Mouse (Mus musculus): ENCODE data around the gene Leng8. TPM values are rescaled to one million over a fixed set of nuclear protein-coding genes. Genes with fewer than 3 reads are reported as not detected.

Leng8 gene
- polyA plus RNA-seq, 1 experiment from 2014 or later, result 77.0 TPM

DNA sequence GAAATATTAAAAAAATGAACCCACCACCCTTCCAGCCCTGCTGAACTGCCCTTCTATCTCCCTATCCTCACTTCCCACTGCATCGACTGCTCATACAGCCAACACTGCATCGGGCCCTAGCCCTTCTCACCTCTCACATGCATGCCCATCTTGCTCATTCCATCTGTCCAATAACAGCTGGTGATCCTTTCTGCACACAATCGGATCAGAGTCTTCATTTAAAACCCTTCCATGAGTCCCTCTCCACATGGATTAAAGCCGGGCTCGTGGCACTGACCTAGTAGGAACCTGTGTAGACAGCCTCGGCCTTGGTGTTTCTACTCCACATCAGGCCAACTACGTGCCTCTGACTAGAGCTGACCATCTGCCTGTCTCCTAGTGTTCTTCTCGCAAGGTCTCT lies 4.9 kb upstream of the Leng8 start:
- H3K36me3 ChIP-seq, result peaks cover 46% of the 10 kb centered on the region
- no peak for ATAC-seq (ENCODE audit: low FRiP score)
- H3K9me3 ChIP-seq, result no peaks in the 10 kb centered on the region
- no peak overlapping the region for H3K4me2 ChIP-seq
- H3K27me3 ChIP-seq, result no peaks in the 10 kb centered on the region
- peak overlapping the region; percentile 60 for H3K9ac ChIP-seq
- peaks cover 53% of the 10 kb centered on the region for H3K4me1 ChIP-seq (replicated peaks)
- H3K4me3 ChIP-seq, result no peak overlapping the region
- WGBS, result 91% methylated on average over 8 of the region's 8 CpGs
- peak overlapping the region; percentile 83 for H3K27ac ChIP-seq

DNA sequence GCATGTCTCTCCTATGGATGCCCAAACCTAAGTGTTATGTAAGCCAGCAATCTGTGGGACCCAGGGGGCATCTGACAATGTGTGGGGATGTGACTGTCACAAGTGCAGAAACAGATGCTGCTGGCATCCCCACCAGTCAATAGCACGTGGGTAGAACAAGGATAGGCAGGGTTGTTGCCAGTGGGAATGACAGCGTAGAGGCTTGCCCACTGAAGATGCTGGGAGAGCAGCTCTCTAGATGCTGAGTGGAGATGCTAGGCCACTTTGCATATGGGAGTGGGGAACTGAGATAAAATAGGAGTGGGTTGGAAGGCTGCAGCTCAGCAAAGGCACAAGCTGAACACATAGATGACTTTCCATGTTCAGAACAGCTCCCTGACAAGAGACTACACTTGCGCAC lies 4.3 kb upstream of the Leng8 start:
- 93% methylated on average over 3 of the region's 3 CpGs for WGBS
- H3K27ac ChIP-seq, result 0 out of 2 replicates have a peak overlapping the region, but pooled peaks have one; percentile 23

DNA sequence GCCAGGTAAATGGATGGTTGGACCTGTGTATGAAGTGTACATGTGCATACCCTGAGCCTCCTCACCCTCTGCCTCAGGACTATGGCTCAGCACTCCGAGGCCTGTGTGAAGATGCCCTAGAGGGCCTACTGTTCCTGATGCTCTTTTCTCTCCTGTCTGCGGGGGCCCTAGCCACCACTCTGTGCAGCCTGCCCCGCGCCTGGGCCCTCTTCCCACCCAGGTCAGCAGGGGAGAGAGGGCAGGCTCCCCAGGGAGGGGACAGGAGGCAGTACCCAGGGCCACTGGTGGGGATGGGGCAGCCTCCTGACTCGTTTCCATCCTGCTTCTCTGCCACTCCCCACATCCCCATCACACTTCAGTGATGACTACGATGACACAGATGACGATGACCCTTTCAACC lies 3.8 kb upstream of the Leng8 start:
- peaks cover 36% of the 10 kb centered on the region for H3K36me3 ChIP-seq
- no peaks in the 10 kb centered on the region for H3K27me3 ChIP-seq
- H3K4me1 ChIP-seq (replicated peaks), result peaks cover 52% of the 10 kb centered on the region
- H3K27ac ChIP-seq, result 0 out of 2 replicates have a peak overlapping the region, but pooled peaks have one; percentile 23
- peak overlapping the region; percentile 60 for H3K9ac ChIP-seq
- ATAC-seq (ENCODE audit: low FRiP score), result no peak
- WGBS, result 85% methylated on average over 7 of the region's 7 CpGs
- no peak overlapping the region for H3K4me3 ChIP-seq
- no peaks in the 10 kb centered on the region for H3K9me3 ChIP-seq
- no peak overlapping the region for H3K4me2 ChIP-seq

More for the DNA sequence above, 4.3 kb upstream of the Leng8 start:
- H3K4me3 ChIP-seq, result no peak overlapping the region
- peaks cover 48% of the 10 kb centered on the region for H3K4me1 ChIP-seq (replicated peaks)
- H3K4me2 ChIP-seq, result no peak overlapping the region
- peaks cover 40% of the 10 kb centered on the region for H3K36me3 ChIP-seq
- H3K27me3 ChIP-seq, result no peaks in the 10 kb centered on the region
- no peaks in the 10 kb centered on the region for H3K9me3 ChIP-seq
- peak overlapping the region; percentile 60 for H3K9ac ChIP-seq
- no peak for ATAC-seq (ENCODE audit: low FRiP score)

DNA sequence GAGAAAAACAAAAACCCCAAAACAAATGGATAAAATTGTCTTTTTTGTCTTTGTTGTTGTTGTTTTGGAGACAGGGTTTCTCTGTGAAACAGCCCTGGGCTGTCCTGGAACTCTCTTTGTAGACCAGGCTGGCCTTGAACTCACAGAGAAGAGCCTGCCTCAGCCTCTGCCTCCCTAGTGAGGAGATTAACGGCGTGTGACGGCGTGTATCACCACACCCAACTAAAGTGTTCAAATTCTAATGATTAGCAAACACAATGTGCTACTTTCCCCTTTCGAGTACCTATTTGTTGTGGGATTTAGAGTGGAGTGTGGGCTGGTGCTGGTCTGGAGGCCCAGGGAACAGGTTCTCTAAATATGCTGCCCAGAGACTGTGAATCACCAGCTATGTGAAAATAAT lies 1.9 kb upstream of the Leng8 start:
- no peak overlapping the region for H3K27ac ChIP-seq
- no peak overlapping the region for H3K9ac ChIP-seq
- H3K4me2 ChIP-seq, result no peak overlapping the region
- no peak for ATAC-seq (ENCODE audit: low FRiP score)
- peaks cover 61% of the 10 kb centered on the region for H3K4me1 ChIP-seq (replicated peaks)
- 83% methylated on average over 5 of the region's 5 CpGs for WGBS
- no peaks in the 10 kb centered on the region for H3K27me3 ChIP-seq
- peaks cover 42% of the 10 kb centered on the region for H3K36me3 ChIP-seq
- H3K9me3 ChIP-seq, result no peaks in the 10 kb centered on the region
- no peak overlapping the region for H3K4me3 ChIP-seq

DNA sequence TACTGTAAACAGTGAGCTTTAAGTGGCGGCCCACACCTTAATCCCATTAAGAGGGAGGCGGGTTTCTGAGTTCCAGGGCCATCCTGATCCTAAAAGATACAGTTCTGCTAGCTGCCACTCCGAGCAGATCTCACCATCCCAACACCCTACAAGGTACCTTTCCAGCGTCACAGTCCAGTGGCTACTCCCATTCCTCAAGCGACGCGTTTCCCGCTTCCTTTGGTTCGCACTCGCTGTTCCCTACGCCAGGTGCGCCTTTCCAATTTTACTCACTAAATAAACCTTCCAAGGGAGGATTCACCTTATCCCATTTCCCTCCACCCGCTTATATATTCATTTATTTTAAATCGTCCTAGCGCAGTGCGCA lies 452 bp upstream of the Leng8 start:
- H3K4me1 ChIP-seq (replicated peaks), result peaks cover 51% of the 10 kb centered on the region
- H3K27ac ChIP-seq, result peak overlapping the region; percentile 98
- peak overlapping the region; percentile 88 for H3K4me2 ChIP-seq
- H3K36me3 ChIP-seq, result peaks cover 53% of the 10 kb centered on the region
- peak overlapping the region; percentile 89 for H3K9ac ChIP-seq
- H3K4me3 ChIP-seq, result peak overlapping the region; percentile 82
- peak; percentile 41 for ATAC-seq (ENCODE audit: low FRiP score)
- no peaks in the 10 kb centered on the region for H3K9me3 ChIP-seq
- no peaks in the 10 kb centered on the region for H3K27me3 ChIP-seq
- under 1% methylated on average over 16 of the region's 16 CpGs for WGBS

DNA sequence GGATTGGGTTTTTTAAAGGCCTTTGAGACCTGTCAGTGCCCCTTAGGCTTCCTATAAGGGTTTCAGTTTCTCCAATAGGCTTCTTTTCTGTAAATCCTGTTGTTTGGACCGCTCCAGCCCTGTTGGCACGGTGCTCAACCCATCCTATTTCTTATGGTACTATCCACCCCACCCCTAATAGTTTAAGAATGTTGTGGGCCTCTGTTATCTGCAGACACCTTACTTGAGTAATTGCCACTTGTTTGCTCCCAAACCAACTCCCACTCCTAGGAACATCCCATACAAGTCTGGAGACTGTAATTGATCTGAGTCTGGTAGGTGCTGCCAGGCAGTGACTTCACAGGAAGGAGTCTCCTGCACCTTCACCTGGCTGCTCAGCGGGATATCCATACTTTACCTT lies 907 bp downstream of the Leng8 start:
- Histone ChIP-seq H3K9ac (peak overlapping the region; percentile 89), H3K27me3 (no peaks in the 10 kb centered on the region), H3K9me3 (no peaks in the 10 kb centered on the region), H3K4me3 (peak overlapping the region; percentile 82), H3K4me1 (replicated peaks) (peaks cover 38% of the 10 kb centered on the region), H3K4me2 (peak overlapping the region; percentile 88), H3K36me3 (peaks cover 58% of the 10 kb centered on the region), H3K27ac (peak overlapping the region; percentile 98)
- ATAC-seq (ENCODE audit: low FRiP score), result peak; percentile 0; the same call in 1 of the 2 replicates
- WGBS, result 52% methylated on average over 3 of the region's 3 CpGs

DNA sequence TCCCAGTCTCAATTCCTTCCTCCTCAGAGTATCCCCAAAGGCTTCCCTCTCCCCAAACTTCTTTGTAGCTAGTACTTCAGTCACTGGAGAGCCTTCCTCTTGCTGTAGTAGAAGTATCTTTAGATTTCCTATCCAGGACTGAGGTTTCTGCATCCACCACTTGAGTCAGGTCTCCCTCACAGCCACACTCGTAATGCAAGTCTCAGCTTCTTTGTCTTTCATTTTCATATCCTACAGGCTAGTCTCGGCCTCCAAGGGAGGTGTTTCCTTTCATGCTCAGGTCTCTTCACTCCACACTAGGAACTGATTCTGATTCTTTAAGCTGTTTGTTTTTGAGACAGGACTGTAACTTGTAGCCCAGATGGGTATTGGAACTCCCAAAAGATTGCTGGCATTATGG lies 1.3 kb downstream of the Leng8 start:
- H3K36me3 ChIP-seq, result peaks cover 58% of the 10 kb centered on the region
- peak overlapping the region; percentile 88 for H3K4me2 ChIP-seq
- H3K27me3 ChIP-seq, result no peaks in the 10 kb centered on the region
- H3K4me3 ChIP-seq, result peak overlapping the region; percentile 82
- peak overlapping the region; percentile 89 for H3K9ac ChIP-seq
- H3K4me1 ChIP-seq (replicated peaks), result peaks cover 35% of the 10 kb centered on the region
- H3K9me3 ChIP-seq, result no peaks in the 10 kb centered on the region
- no peak for ATAC-seq (ENCODE audit: low FRiP score)
- 81% methylated on average over 2 of the region's 2 CpGs for WGBS
- no peak overlapping the region for H3K27ac ChIP-seq

DNA sequence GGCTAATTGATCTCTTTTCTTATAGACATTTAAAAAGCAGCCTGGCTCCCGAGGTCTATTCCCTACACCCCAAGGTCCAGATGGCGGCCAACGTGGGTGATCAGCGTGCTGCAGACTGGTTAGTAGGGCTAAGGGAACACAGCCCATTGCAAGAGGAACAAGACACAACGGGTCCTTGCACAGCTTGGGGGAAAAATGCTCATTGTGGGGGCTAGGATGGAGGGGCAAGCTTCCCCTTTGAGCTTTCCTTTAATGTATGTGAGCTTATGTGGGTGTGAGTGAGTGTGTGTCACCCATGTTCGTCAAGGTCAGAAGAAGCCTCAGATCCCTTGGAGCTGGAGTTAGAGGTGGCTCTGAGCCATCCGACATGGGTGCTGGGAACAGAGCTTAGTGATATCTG lies 1.8 kb downstream of the Leng8 start:
- peak overlapping the region; percentile 88; the same call in 1 of the 2 replicates for H3K4me2 ChIP-seq
- peaks cover 58% of the 10 kb centered on the region for H3K36me3 ChIP-seq

DNA sequence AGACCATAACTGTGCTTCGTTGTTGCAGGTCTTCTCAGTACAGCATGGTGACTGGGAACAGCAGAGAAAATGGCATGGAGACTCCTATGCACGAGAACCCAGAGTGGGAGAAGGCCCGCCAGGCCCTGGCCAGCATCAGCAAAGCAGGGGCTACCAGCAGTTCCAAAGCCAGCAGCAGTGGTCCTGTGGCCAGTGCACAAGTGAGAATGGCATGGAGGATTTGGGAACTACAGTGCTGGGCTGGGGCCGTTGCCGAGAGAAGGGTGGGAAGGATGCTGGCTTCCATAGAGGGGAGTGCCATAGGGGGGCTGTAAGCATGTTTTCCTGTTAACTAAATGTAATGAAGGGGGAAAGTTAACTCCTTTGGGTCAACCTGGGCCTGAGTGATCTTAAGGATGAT lies 2.6 kb downstream of the Leng8 start:
- Histone ChIP-seq H3K9me3 (no peaks in the 10 kb centered on the region), H3K4me2 (no peak overlapping the region), H3K9ac (no peak overlapping the region), H3K36me3 (peaks cover 61% of the 10 kb centered on the region), H3K27me3 (no peaks in the 10 kb centered on the region), H3K4me1 (replicated peaks) (peaks cover 28% of the 10 kb centered on the region), H3K4me3 (no peak overlapping the region), H3K27ac (no peak overlapping the region)
- ATAC-seq (ENCODE audit: low FRiP score), result no peak
- WGBS, result 94% methylated on average over 5 of the region's 5 CpGs

More for the DNA sequence above, 1.8 kb downstream of the Leng8 start:
- peak overlapping the region; percentile 82; the same call in 1 of the 2 replicates for H3K4me3 ChIP-seq
- no peak overlapping the region for H3K27ac ChIP-seq
- ATAC-seq (ENCODE audit: low FRiP score), result no peak
- peaks cover 30% of the 10 kb centered on the region for H3K4me1 ChIP-seq (replicated peaks)
- 89% methylated on average over 7 of the region's 7 CpGs for WGBS
- peak overlapping the region; percentile 89 for H3K9ac ChIP-seq
- no peaks in the 10 kb centered on the region for H3K9me3 ChIP-seq
- H3K27me3 ChIP-seq, result no peaks in the 10 kb centered on the region

DNA sequence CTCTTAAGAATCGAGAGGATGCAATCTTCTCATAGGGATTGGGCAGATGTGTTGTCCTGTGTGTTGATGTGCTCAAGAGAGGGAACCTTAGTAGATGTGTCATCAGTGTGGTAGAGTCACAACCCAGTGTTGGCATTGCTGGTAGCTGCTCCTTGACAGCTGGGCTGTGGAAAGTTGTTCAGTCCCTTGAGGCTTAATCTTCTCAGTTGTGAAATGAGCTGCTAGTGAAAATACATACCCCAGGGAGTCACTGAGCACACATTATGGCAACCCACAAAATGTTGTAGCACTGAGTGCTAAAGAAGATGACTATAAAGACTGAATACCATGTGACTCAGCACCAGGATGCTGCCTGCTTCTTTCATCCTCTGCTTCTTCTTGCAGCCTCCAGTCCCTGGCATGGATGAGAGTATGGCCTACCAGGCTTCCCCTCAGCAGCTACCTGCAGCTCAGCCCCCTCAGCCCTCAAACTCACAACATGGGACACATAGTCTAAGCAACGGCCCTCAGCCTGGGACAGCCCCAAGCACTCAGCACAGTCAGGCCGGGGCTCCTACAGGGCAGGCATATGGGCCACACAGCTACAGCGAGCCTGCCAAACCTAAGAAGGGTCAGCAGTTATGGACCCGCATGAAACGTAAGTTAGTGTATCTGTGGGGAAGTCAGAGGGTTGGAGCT lies 4.9 kb downstream of the Leng8 start:
- Histone ChIP-seq H3K4me2 (no peak overlapping the region), H3K27me3 (no peaks in the 10 kb centered on the region), H3K9ac (no peak overlapping the region), H3K36me3 (peaks cover 85% of the 10 kb centered on the region), H3K9me3 (no peaks in the 10 kb centered on the region), H3K27ac (no peak overlapping the region), H3K4me3 (no peak overlapping the region), H3K4me1 (replicated peaks) (peaks cover 17% of the 10 kb centered on the region)
- ATAC-seq (ENCODE audit: low FRiP score), result no peak
- 95% methylated on average over 6 of the region's 6 CpGs for WGBS

DNA sequence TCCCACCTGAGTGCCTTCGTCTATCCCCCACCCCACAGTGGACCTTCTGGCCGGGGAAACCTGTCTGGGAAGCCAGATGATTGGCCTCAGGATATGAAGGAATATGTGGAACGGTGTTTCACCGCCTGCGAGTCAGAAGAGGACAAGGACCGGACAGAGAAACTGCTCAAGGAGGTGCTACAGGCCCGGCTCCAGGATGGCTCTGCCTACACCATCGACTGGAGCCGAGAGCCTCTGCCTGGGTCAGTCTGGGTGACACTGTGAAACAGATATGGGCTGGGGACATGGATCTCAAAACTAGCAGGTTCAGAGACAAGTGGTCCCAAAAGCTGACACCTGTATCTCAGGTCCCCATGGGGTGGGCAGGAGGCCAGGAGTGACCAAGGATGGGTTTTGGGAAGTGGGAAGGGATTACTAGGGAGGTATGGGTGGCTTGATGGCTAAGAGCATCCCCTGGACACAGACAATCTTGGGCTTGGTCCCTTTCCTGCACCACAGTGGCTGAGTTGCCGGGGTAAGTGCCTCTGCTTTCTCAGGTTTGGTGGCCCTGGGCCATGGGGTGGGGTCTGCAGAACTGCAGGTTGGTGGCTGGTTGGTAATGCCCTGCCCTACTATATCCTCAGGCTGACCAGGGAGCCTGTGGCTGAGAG lies 6.1 kb downstream of the Leng8 start:
- 97% methylated on average over 10 of the region's 10 CpGs for WGBS
- H3K9me3 ChIP-seq, result no peaks in the 10 kb centered on the region
- H3K27me3 ChIP-seq, result no peaks in the 10 kb centered on the region
- H3K4me1 ChIP-seq (replicated peaks), result peaks cover 14% of the 10 kb centered on the region
- no peak for ATAC-seq (ENCODE audit: low FRiP score)
- no peak overlapping the region for H3K4me3 ChIP-seq
- peaks cover 96% of the 10 kb centered on the region for H3K36me3 ChIP-seq
- no peak overlapping the region for H3K4me2 ChIP-seq
- H3K27ac ChIP-seq, result no peak overlapping the region
- no peak overlapping the region for H3K9ac ChIP-seq

DNA sequence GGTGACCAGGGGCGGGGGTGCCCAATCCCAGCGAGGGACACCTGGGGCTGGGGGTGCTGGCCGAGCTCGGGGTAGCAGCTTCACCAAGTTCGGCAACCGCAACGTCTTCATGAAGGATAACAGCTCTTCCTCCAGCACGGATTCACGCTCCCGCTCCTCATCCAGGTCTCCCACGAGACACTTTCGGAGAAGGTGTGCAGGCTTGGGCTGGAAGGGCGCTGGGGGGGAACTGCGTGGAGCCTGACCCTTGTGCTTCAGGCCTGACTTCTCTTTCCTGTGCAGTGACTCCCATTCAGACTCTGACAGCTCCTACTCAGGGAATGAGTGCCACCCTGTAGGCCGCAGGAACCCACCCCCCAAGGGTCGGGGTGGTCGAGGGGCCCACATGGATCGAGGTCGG lies 6.7 kb downstream of the Leng8 start:
- Histone ChIP-seq H3K4me2 (no peak overlapping the region), H3K4me1 (replicated peaks) (peaks cover 14% of the 10 kb centered on the region), H3K27ac (no peak overlapping the region), H3K4me3 (no peak overlapping the region), H3K9ac (no peak overlapping the region; the same call in 1 of the 2 replicates), H3K9me3 (no peaks in the 10 kb centered on the region), H3K27me3 (no peaks in the 10 kb centered on the region), H3K36me3 (peaks cover 97% of the 10 kb centered on the region)
- ATAC-seq (ENCODE audit: low FRiP score), result no peak
- 95% methylated on average over 19 of the region's 19 CpGs for WGBS

DNA sequence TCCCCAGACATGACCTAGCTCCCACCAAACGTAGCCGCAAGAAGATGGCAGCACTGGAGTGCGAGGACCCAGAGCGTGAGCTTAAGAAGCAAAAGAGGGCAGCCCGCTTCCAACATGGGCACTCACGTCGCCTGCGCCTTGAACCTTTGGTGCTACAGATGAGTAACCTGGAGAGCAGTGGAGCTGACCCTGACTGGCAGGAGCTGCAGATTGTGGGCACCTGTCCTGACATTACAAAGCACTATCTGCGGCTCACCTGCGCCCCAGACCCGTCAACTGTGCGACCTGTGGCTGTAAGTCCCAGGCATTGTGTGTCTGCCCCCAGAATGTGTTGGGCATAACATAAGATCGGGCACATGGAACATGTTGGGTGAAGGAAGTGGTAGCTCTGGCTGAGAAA lies 7.2 kb downstream of the Leng8 start:
- WGBS, result 97% methylated on average over 13 of the region's 13 CpGs
- Histone ChIP-seq H3K27ac (no peak overlapping the region), H3K36me3 (peaks cover 92% of the 10 kb centered on the region), H3K9me3 (no peaks in the 10 kb centered on the region), H3K4me2 (no peak overlapping the region), H3K9ac (no peak overlapping the region; the same call in 1 of the 2 replicates), H3K4me1 (replicated peaks) (peaks cover 14% of the 10 kb centered on the region), H3K4me3 (no peak overlapping the region), H3K27me3 (no peaks in the 10 kb centered on the region)
- ATAC-seq (ENCODE audit: low FRiP score), result no peak

All from hindbrain, embryonic 13.5 days (tissue).